Mouse (Mus musculus): ENCODE data around the gene Pon1. TPM values are rescaled to one million over a fixed set of nuclear protein-coding genes. Genes with fewer than 3 reads are reported as not detected.

The Pon1 gene
- polyA plus RNA-seq, 1 experiment from 2014 or later, result 11.1 TPM

DNA sequence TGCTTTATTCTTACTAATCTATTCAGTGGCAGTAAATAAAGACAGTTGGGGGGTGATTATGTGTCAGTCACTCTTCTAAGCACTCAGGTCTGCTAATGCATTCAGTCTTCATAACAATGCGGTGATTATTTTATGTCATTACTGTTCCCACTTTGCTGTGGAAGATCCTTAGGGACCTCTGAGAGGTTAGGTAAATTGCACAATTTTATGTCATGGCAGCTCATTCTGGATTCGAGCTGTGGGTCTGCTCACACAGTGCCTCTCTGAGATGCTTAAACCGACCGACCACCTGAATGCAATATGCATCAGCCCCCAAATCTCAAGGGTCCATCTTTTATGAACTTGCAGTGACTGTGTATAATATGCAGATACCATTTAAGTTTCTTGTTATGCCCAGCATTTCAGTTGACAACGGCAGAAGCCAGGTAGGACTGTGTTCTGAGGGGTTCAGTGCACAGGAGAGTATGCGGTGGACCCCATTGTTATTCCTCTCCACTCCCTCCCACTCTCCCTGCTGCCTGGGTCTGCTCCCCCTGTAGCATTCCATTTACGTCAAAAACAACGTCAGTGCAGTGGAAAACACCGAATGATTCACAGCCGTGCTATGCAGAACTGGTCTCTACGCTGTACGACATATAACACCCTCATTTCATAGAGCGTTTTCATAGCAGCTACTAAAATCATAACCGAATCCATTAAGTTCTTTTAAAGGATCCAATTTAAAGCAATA is 64.2 kb downstream of the Pon1 start:
- WGBS, result 75% methylated on average over 14 of the region's 14 CpGs
- no peak overlapping the region for H3K9ac ChIP-seq
- H3K9me3 ChIP-seq (replicated peaks), result no peaks in the 10 kb centered on the region
- H3K36me3 ChIP-seq, result no peaks in the 10 kb centered on the region
- H3K27ac ChIP-seq (replicated peaks), result no peak overlapping the region
- no peak overlapping the region for H3K4me3 ChIP-seq (replicated peaks)
- H3K4me2 ChIP-seq (replicated peaks), result no peak overlapping the region
- no peaks in the 10 kb centered on the region for H3K27me3 ChIP-seq
- no peaks in the 10 kb centered on the region for H3K4me1 ChIP-seq
- ATAC-seq (ENCODE audit: insufficient number of reproducible peaks, low FRiP score, low TSS enrichment, low read depth), result no peak

DNA sequence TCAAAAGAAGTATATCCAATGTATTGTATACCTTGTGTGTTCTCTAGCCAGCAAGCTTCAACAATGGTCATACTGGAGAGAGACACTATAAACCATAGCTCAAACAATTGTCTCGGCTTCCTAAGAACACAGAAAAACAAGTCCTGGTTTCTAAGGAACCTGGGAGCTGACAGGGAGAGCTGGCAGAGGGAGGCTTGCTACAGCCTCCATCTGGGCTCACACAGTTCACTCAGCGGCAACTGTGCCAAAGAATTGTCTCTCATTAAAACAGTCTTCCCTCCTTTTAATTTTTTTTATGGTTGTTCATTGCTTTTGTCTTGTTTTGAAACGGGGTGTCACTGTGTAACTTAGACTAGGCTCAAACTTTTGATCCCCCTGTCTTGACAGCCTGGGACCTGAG is 73.5 kb downstream of the Pon1 start:
- no peak overlapping the region for H3K9ac ChIP-seq
- H3K36me3 ChIP-seq, result 0 out of 2 replicates have a peak, but pooled peaks cover 10% of the 10 kb centered on the region
- no peak overlapping the region for H3K4me3 ChIP-seq (replicated peaks)
- H3K4me2 ChIP-seq (replicated peaks), result no peak overlapping the region
- no peaks in the 10 kb centered on the region for H3K9me3 ChIP-seq (replicated peaks)
- no peak overlapping the region for H3K27ac ChIP-seq (replicated peaks)
- WGBS, result 60% methylated on average over 3 of the region's 3 CpGs
- no peaks in the 10 kb centered on the region for H3K27me3 ChIP-seq
- H3K4me1 ChIP-seq, result no peaks in the 10 kb centered on the region
- ATAC-seq (ENCODE audit: insufficient number of reproducible peaks, low FRiP score, low TSS enrichment, low read depth), result no peak

DNA sequence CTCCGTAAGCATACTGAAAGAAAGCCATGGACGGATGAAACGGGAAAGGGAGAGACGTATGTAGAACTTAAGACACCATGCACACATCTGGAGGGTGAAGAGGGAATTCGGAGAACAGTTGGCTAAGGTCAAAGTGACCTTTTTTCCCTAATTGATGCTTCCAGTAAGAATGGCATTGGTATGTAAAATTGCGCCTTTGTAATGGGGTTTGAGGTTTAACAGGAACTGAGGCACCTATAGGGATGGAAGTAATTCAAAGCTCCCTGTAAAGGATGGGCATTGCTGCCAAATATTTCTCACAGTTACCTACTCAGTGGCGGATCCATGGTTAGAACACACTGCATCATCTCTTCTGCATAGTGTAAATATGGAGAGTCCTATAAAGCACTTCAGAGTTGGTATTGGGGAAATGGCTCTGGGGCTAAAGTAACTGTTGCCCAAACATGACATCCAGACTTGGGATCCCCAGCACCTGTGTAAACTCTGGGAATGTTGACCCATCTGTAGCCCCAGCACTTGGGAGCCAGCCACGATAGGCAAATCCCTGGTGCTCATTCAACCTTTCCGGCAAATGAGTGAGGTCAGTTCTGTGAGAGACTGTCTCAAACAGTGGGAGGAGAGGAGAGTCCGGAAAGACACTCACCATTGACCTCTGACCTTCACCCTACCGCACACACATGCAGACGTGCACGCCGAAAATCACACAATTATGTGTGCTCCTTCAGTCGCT is 74.4 kb downstream of the Pon1 start:
- WGBS, result 81% methylated on average over 15 of the region's 15 CpGs
- H3K4me3 ChIP-seq (replicated peaks), result no peak overlapping the region
- no peak for ATAC-seq (ENCODE audit: insufficient number of reproducible peaks, low FRiP score, low TSS enrichment, low read depth)

More for the DNA sequence above, 74.4 kb downstream of the Pon1 start:
- Histone ChIP-seq H3K4me2 (replicated peaks) (no peak overlapping the region), H3K9ac (no peak overlapping the region), H3K9me3 (replicated peaks) (no peaks in the 10 kb centered on the region), H3K36me3 (0 out of 2 replicates have a peak, but pooled peaks cover 14% of the 10 kb centered on the region), H3K4me1 (no peaks in the 10 kb centered on the region), H3K27me3 (no peaks in the 10 kb centered on the region), H3K27ac (replicated peaks) (no peak overlapping the region)

Other genes starting within 250 kb of the Pon1 start
- gene Pon3, start 62.3 kb upstream of the Pon1 start, polyA plus RNA-seq (2015; fragmentation: Nextera tagmentation; extraction: Ambion mirVana), result 10.3 and 15.2 TPM in 2 replicates
- gene Pon2, start 104.5 kb upstream of the Pon1 start, polyA plus RNA-seq (2015; fragmentation: Nextera tagmentation; extraction: Ambion mirVana), result 50.7 and 51.8 TPM in 2 replicates
- gene Asb4, start 189.4 kb upstream of the Pon1 start, polyA plus RNA-seq (2015; fragmentation: Nextera tagmentation; extraction: Ambion mirVana), result 16.6 and 19.5 TPM in 2 replicates

Data from embryonic facial prominence, embryonic 15.5 days (tissue).